Mouse (Mus musculus) hindbrain, embryonic 15.5 days (tissue): ENCODE results near the gene Olfr1201. TPM values are rescaled to one million over a fixed set of nuclear protein-coding genes. Genes with fewer than 3 reads are reported as not detected.

ENCODE experiments used
- ATAC-seq: fragments of 200-750 bp; cut with Nextera tagmentation; 2 replicates; pipeline ENCODE4 v1.8.0; 2017; ENCODE audit warnings: low read depth, moderate number of reproducible peaks, moderate TSS enrichment; ENCODE audit not compliant: low FRiP score
- H3K27ac ChIP-seq: fragments of 300-500 bp; sonication (generic); replicated peaks from 2 replicates; pipeline ENCODE4 v1.5.1; 2015; ENCODE audit warnings: mild to moderate bottlenecking, inconsistent platforms
- H3K27me3 ChIP-seq: fragments of 300-500 bp; sonication (generic); 2 replicates; pipeline ENCODE4 v1.6.1; 2015; ENCODE audit warnings: control low read depth, inconsistent platforms
- H3K36me3 ChIP-seq: fragments of 300-500 bp; sonication (generic); 2 replicates; pipeline ENCODE4 v1.6.1; 2015; ENCODE audit warnings: control low read depth, inconsistent platforms
- H3K4me1 ChIP-seq: fragments of 300-500 bp; sonication (generic); replicated peaks from 2 replicates; pipeline ENCODE4 v1.6.1; 2015; ENCODE audit warnings: control low read depth, inconsistent platforms
- H3K4me2 ChIP-seq: fragments of 300-500 bp; sonication (generic); 2 replicates; pipeline ENCODE4 v1.6.1; 2015; ENCODE audit warnings: moderate library complexity, mild to moderate bottlenecking, inconsistent platforms
- H3K4me3 ChIP-seq: fragments of 300-500 bp; sonication (generic); 2 replicates; pipeline ENCODE4 v1.5.1; 2015; ENCODE audit warnings: mild to moderate bottlenecking, inconsistent platforms
- H3K9ac ChIP-seq: fragments of 300-500 bp; sonication (generic); 2 replicates; pipeline ENCODE4 v1.6.1; 2015; ENCODE audit warnings: inconsistent platforms
- H3K9me3 ChIP-seq: fragments of 300-500 bp; sonication (generic); 2 replicates; pipeline ENCODE4 v1.6.1; 2016; ENCODE audit warnings: control low read depth, inconsistent platforms
- WGBS: fragments of 180-500 bp; shearing (Covaris S2); methylation state at CpG from one replicate; pipeline ENCODE4 v1.1.7; 2015; 5-methylcytosine and 5-hydroxymethylcytosine counted together
- polyA plus RNA-seq: library from polyadenylated mRNA; unstranded; fragments of >200 nt; fragmentation: Nextera tagmentation; extraction: Ambion mirVana; gene quantifications from 2 replicates; pipeline ENCODE4 v1.2.1, GENCODE M21; 2015

Gene Olfr1201
- polyA plus RNA-seq: not detected in 2 replicates

- Histone ChIP-seq H3K36me3 (no peaks in the 10 kb centered on the region), H3K4me2 (no peak within 1 kb of the TSS), H3K27me3 (no peaks in the 10 kb centered on the region), H3K9me3 (no peaks in the 10 kb centered on the region), H3K9ac (no peak within 1 kb of the TSS), H3K4me1 (no peaks in the 10 kb centered on the region), H3K27ac (no peak within 1 kb of the TSS), H3K4me3 (no peak within 1 kb of the TSS)
- no peak for ATAC-seq
- 87% methylated on average over 6 of the region's 6 CpGs for WGBS
Observed at GRCm38 (mm10) chr2:88792736-88793135, at the start of gene Olfr1201. Olfr1201 (plus strand) TSS chr2:88793036.

- 75% methylated on average over 3 of the region's 3 CpGs for WGBS
- H3K27ac ChIP-seq: no peak overlapping the region
- no peak overlapping the region for H3K9ac ChIP-seq
- no peaks in the 10 kb centered on the region for H3K4me1 ChIP-seq
- no peaks in the 10 kb centered on the region for H3K27me3 ChIP-seq
- no peak for ATAC-seq
- H3K9me3 ChIP-seq: no peaks in the 10 kb centered on the region
- H3K4me3 ChIP-seq: no peak overlapping the region
- no peaks in the 10 kb centered on the region for H3K36me3 ChIP-seq
- H3K4me2 ChIP-seq: no peak overlapping the region
Observed at GRCm38 (mm10) chr2:88743379-88743778, 49.5 kb upstream of the Olfr1201 start.

DNA sequence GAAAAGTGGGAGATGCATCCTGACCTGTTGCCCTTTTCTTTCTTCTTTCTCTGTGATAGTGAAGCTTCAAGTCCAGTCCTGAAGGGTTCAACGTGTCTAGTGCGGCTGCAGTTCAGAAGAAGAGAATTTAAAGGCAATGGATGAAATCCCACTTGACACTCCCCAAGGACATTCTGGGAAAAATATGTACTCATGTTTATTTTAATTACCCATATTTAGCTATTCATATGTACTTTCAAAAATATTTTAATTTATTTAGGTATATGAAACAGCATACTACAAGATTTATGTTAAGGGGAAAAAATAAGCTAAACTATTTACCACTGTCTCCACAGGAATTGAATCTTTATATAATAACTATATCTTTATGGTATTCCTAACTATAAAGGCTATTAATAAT, 41.6 kb upstream of the Olfr1201 start, which contains the start of gene Olfr1198:
Gene Olfr1198 (minus strand): TSS at position 101 of the 400 bp plus-strand sequence.
- Histone ChIP-seq H3K9ac (no peak within 1 kb of the TSS), H3K4me3 (no peak within 1 kb of the TSS), H3K27ac (no peak within 1 kb of the TSS), H3K9me3 (no peaks in the 10 kb centered on the region), H3K27me3 (no peaks in the 10 kb centered on the region), H3K4me1 (no peaks in the 10 kb centered on the region), H3K36me3 (no peaks in the 10 kb centered on the region), H3K4me2 (no peak within 1 kb of the TSS)
- ATAC-seq: no peak
- 78% methylated on average over 2 of the region's 2 CpGs for WGBS

GRCm38 (mm10) chr2:88760369-88760768, 32.5 kb upstream of the Olfr1201 start, which contains the start of gene Olfr1199:
Olfr1199 (minus strand) TSS chr2:88760469.
- no peak for ATAC-seq
- H3K9me3 ChIP-seq: no peaks in the 10 kb centered on the region
- no peaks in the 10 kb centered on the region for H3K36me3 ChIP-seq
- H3K9ac ChIP-seq: no peak within 1 kb of the TSS
- no peaks in the 10 kb centered on the region for H3K4me1 ChIP-seq
- 94% methylated on average over 2 of the region's 2 CpGs for WGBS
- H3K27me3 ChIP-seq: no peaks in the 10 kb centered on the region
- no peak within 1 kb of the TSS for H3K4me3 ChIP-seq
- H3K27ac ChIP-seq: no peak within 1 kb of the TSS
- no peak within 1 kb of the TSS for H3K4me2 ChIP-seq

GRCm38 (mm10) chr2:88770388-88770787, 22.4 kb upstream of the Olfr1201 start, which contains the start of gene Olfr1200:
Olfr1200 (minus strand) TSS chr2:88770488.
- H3K27me3 ChIP-seq: no peaks in the 10 kb centered on the region
- no peaks in the 10 kb centered on the region for H3K9me3 ChIP-seq
- no peaks in the 10 kb centered on the region for H3K4me1 ChIP-seq
- ATAC-seq: no peak
- no peak within 1 kb of the TSS for H3K27ac ChIP-seq
- 81% methylated on average over 2 of the region's 2 CpGs for WGBS
- no peak within 1 kb of the TSS for H3K4me3 ChIP-seq
- no peaks in the 10 kb centered on the region for H3K36me3 ChIP-seq
- H3K9ac ChIP-seq: no peak within 1 kb of the TSS
- no peak within 1 kb of the TSS for H3K4me2 ChIP-seq

GRCm38 (mm10) chr2:88814196-88814595, 21.4 kb downstream of the Olfr1201 start, which contains the start of gene Olfr1202:
Olfr1202 (plus strand) TSS chr2:88814496.
- Histone ChIP-seq H3K4me1 (no peaks in the 10 kb centered on the region), H3K9me3 (no peaks in the 10 kb centered on the region), H3K27me3 (no peaks in the 10 kb centered on the region), H3K36me3 (no peaks in the 10 kb centered on the region), H3K9ac (no peak within 1 kb of the TSS), H3K27ac (no peak within 1 kb of the TSS), H3K4me2 (no peak within 1 kb of the TSS), H3K4me3 (no peak within 1 kb of the TSS)
- no peak for ATAC-seq
- WGBS: 80% methylated on average over 1 of the region's 1 CpGs

DNA sequence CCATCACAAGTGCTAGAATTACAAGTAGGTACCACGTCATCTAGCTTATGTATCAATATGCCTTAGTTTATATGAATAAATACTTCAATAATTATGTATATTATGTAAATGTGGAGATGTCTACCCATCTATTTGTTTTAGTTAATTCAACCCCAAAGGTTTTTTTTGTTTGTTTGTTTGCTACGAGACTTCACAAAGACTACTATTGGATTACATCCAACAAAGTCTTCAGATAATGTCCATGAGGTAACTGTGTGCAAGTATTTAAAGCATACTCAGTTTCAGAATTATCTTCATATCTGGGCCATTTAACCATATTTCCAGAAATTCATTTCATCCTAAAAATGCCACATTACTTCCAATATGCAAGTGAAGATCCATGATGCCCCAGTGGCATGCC, 36.6 kb downstream of the Olfr1201 start, which contains the start of gene Olfr1205:
Gene Olfr1205 (plus strand): TSS at position 301 of the 400 bp plus-strand sequence.
- 90% methylated on average over 2 of the region's 2 CpGs for WGBS
- Histone ChIP-seq H3K4me1 (no peaks in the 10 kb centered on the region), H3K27me3 (no peaks in the 10 kb centered on the region), H3K9ac (no peak within 1 kb of the TSS), H3K4me3 (no peak within 1 kb of the TSS), H3K9me3 (no peaks in the 10 kb centered on the region), H3K27ac (no peak within 1 kb of the TSS), H3K4me2 (no peak within 1 kb of the TSS), H3K36me3 (no peaks in the 10 kb centered on the region)
- ATAC-seq: no peak

- no peak overlapping the region for H3K27ac ChIP-seq
- no peak overlapping the region for H3K4me2 ChIP-seq
- no peaks in the 10 kb centered on the region for H3K4me1 ChIP-seq
- H3K9ac ChIP-seq: no peak overlapping the region
- H3K27me3 ChIP-seq: no peaks in the 10 kb centered on the region
- 73% methylated on average over 2 of the region's 2 CpGs for WGBS
- no peak for ATAC-seq
- H3K9me3 ChIP-seq: no peaks in the 10 kb centered on the region
- H3K4me3 ChIP-seq: no peak overlapping the region
- H3K36me3 ChIP-seq: no peaks in the 10 kb centered on the region
Observed at GRCm38 (mm10) chr2:88838477-88838876, 45.6 kb downstream of the Olfr1201 start.

Other genes with a start within 250 kb of the Olfr1201 start
- not detected in 2 replicates for gene Olfr1188, start 236.1 kb upstream of the Olfr1201 start, polyA plus RNA-seq
- not detected in 2 replicates for gene Olfr1189, start 206.6 kb upstream of the Olfr1201 start, polyA plus RNA-seq
- gene Olfr1191-ps1, start 152.5 kb upstream of the Olfr1201 start, polyA plus RNA-seq: not detected in 2 replicates
- not detected in 2 replicates for gene Olfr1192-ps1, start 144.5 kb upstream of the Olfr1201 start, polyA plus RNA-seq
- gene Olfr1193, start 117.4 kb upstream of the Olfr1201 start, polyA plus RNA-seq: not detected in 2 replicates
- not detected in 2 replicates for gene Olfr1195, start 103.8 kb upstream of the Olfr1201 start, polyA plus RNA-seq
- gene Olfr1196, start 88.4 kb upstream of the Olfr1201 start, polyA plus RNA-seq: not detected in 2 replicates
- not detected in 2 replicates for gene Olfr1197, start 60.7 kb upstream of the Olfr1201 start, polyA plus RNA-seq
- not detected in 2 replicates for gene Olfr1198, start 41.7 kb upstream of the Olfr1201 start, polyA plus RNA-seq
- not detected in 2 replicates for gene Olfr1199, start 32.6 kb upstream of the Olfr1201 start, polyA plus RNA-seq
- not detected in 2 replicates for gene Olfr1200, start 22.5 kb upstream of the Olfr1201 start, polyA plus RNA-seq
- gene Olfr1202, start 21.5 kb downstream of the Olfr1201 start, polyA plus RNA-seq: 0.04 TPM in 1 of 2 replicates, not detected in the other
- gene Olfr1205, start 36.7 kb downstream of the Olfr1201 start, polyA plus RNA-seq: not detected in 2 replicates
- gene Olfr1204, start 56.3 kb downstream of the Olfr1201 start, polyA plus RNA-seq: not detected in 2 replicates
- gene Olfr1206, start 70.2 kb downstream of the Olfr1201 start, polyA plus RNA-seq: not detected in 2 replicates
- gene Olfr1208, start 109.3 kb downstream of the Olfr1201 start, polyA plus RNA-seq: not detected in 2 replicates
- not detected in 2 replicates for gene Olfr1209, start 122.1 kb downstream of the Olfr1201 start, polyA plus RNA-seq
- gene Olfr1211, start 145.1 kb downstream of the Olfr1201 start, polyA plus RNA-seq: not detected in 2 replicates
- gene Olfr1212, start 160.9 kb downstream of the Olfr1201 start, polyA plus RNA-seq: not detected in 2 replicates
- not detected in 2 replicates for gene Gm13762, start 187.2 kb downstream of the Olfr1201 start, polyA plus RNA-seq
- gene Olfr1214, start 199.6 kb downstream of the Olfr1201 start, polyA plus RNA-seq: not detected in 2 replicates
- not detected in 2 replicates for gene Olfr1215, start 213.9 kb downstream of the Olfr1201 start, polyA plus RNA-seq
- not detected in 2 replicates for gene Olfr1216, start 225.3 kb downstream of the Olfr1201 start, polyA plus RNA-seq
- not detected in 2 replicates for gene Olfr1217, start 239.0 kb downstream of the Olfr1201 start, polyA plus RNA-seq